Mouse (Mus musculus) T-helper 2 cell (primary cell): ENCODE results near the gene Aars.

Source experiments
- in situ Hi-C: fragments of 300-600 bp; cut with MboI, MseI; formaldehyde crosslinking; loops from one replicate; pipeline ENCODE4 v1.15.1; 2025; ENCODE audit warnings: high pct_unique_total_duplicates

Aars gene

GRCm38 (mm10) chr8:111092326-111092725, 59.4 kb downstream of the Aars start, which contains the start of gene Clec18a:
Gene Clec18a, minus strand, starts transcription at chr8:111092426.
- in situ Hi-C loops: loop anchor here (5.0 to 25.0 kb wide), 3 partner anchors 35 to 455 kb away; partner anchors contain the start of gene Exosc6

DNA sequence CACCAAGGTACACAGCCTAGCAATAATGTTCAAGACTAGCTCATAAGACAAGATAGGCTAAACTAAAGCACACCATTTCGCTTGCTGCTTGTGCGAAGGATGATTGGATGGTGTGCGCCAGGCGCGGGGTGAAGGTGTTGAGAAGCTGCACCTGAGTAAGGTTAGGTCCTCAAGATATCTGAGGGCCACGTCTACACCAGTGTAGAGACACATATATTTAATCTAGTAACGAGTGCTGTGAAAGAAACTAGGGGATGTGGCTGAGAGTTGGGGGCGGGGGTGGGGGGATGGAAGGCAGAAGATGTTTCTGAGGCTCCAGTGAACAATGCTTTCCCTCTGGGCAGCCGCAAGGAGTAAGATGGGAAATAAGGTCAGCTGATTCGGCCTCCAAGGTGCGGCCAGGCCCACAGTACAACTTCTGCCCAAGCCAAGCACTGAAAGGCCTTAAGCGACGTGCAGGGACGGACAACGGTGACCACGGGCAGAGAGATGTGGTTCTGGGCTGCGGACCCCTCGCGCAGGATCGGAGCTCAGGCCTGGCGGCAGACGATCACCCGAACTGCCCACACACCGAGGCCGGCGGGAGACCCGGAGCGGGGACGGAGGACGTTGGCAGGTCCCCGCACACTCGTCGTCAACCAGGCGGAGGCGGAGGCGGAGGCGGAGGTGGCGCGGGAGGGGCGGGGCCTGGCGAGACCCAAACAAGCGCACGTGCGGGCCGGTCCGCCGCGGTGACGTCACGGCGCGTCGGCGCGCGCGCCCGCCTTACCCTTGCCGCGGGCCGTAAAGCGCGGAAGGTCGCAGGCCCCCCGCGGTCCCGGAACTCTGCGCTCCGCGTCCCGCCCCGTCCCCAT, 61.1 kb downstream of the Aars start, which contains the start of gene Pdpr:
Gene Pdpr, plus strand, starts transcription at position 766 of the 854 bp plus-strand sequence.
- in situ Hi-C loops: loop anchor here (5.0 to 25.0 kb wide), 3 partner anchors 37 to 457 kb away; partner anchors contain the start of gene Exosc6

- in situ Hi-C loops: loop anchor here (5.0 to 25.0 kb wide), 3 partner anchors 38 to 458 kb away; partner anchors contain the start of gene Exosc6
Measured at GRCm38 (mm10) chr8:111094719-111095302, 61.9 kb downstream of the Aars start.
